Mouse (Mus musculus) brain, embryonic 14.5 days (tissue): ENCODE data around the gene Nemf.

Source experiments
- CTCF ChIP-seq: fragments of 200-500 bp; IDR thresholded peaks from 2 replicates; pipeline ENCODE4 v1.5.1; 2012; ENCODE audit warnings: inconsistent platforms, mild to moderate bottlenecking, moderate library complexity, borderline replicate concordance; ENCODE audit not compliant: insufficient read depth, insufficient read length; ENCODE audit errors: extremely low read depth
- POLR2A ChIP-seq: fragments of 200-500 bp; IDR thresholded peaks from 2 replicates; pipeline ENCODE4 v1.6.1; 2012; ENCODE audit warnings: mild to moderate bottlenecking, inconsistent platforms, borderline replicate concordance; ENCODE audit not compliant: poor library complexity, insufficient read depth, insufficient read length, severe bottlenecking; ENCODE audit errors: extremely low read depth

- TF ChIP-seq CTCF (no peak), POLR2A (no peak)
Measured at GRCm38 (mm10) chr12:69297411-69298150, 59.4 kb downstream of the Nemf start.
